Mouse (Mus musculus): Measurements from ENCODE around the gene Vstm5.

DNA sequence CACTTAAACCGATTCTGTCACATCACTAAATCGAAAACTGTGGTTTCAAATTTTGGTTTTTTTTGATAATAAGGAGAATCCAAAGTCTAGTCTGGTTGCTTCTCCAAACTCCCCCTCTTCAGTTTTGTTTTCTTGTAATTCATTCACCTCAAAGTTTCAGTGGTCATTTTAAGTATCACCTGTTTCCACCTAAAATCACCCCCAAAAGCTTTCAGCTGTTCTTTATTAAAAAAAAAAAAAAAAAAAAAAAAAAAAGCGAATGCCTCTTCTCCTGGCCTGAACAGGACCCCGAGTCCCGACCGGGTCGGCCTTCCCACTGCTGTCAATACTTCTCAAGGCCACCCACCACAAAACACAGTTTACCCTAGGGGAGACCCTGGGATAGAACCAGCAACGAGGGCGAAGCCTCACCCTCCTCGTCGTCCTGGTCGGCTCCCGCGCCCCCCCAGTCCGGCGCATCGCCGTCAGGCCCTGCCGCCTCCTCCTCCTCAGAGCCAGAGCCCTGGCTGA is 40.3 kb downstream of the Vstm5 start:
- TF ChIP-seq CTCF (IDR thresholded peaks at IDR 0.05; ENCODE audit: low read depth): no peak
- TF ChIP-seq EP300 (IDR thresholded peaks at IDR 0.05; ENCODE audit: low read depth): no peak
